Mouse (Mus musculus) kidney, postnatal 36 days (tissue): ENCODE data around the gene Rnf38.

Experiments used
- DNase-seq, 2 experiments: peaks; one replicate each; pipeline ENCODE4 v3.0.0; 2021 to 2022; ENCODE audit warnings: mixed read lengths in 2 of 2

The Rnf38 gene

DNA sequence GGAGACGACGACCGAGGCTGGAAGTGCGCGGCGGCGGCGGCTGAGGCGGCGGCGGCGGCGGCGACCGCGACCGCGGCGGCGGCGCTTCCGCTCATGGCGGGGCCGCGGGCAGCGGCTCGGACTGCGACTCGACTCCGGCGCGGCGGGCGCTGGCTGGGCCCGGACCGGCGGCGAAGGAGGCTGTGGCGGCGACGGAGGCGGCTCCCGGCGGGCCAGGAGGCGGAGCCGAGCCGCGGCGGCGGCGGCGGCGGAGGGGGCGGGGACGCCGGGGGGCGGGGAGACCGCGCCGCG lies at the start of gene Rnf38:
Rnf38 (minus strand) TSS at position 77 of the 291 bp plus-strand sequence.
- no peak for DNase-seq

DNA sequence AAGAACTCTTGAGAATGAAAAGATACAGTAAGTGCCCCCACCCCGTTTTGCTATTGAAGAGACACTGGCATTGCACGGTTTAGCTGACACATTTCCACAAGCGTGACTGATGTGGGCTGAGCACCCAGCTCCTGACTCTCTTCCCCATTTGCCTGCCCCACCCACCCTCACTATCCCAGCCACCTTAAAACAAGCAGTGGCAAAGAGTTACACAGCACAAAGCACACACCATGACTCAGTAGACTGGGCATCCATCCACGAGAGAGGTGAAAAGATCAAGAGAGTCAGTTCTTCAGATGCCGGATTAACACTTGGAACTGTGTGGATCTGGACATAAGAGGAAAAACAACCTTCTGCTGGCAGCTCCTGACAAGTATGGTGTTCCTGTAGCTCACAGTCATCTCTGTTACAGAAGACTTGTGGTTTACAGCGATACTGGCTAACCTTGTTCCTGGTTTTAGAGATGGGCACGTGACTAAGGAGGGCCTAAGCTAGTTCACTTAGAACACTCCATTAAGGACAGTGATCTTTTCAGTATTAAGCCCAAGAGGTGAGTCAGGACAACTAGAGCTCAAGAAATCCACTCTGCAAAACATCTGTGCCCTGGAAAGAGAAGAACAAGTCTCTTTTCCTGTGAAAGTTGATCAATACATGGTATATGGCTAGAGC lies 48.1 kb upstream of the Rnf38 start:
- DNase-seq: no peak

DNA sequence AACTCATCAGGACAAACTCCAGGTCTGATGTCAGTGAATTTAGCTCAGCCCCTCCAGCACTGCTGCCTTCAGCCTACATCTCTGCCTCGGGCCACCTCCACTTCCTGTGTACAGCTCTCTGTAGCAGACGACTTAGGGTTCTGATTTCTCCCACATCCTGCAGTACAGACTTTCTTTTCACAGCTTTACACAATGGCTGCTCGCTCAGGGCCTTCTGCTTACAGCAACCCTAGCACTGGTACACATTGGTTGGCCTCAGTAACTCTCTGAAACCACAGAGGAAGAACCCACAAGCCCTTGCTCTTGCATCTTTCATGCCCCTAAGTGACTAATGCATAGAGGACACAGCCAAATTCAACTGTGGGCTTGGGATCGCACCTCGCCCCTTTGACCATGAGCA lies 37.5 kb upstream of the Rnf38 start:
- no peak for DNase-seq

DNA sequence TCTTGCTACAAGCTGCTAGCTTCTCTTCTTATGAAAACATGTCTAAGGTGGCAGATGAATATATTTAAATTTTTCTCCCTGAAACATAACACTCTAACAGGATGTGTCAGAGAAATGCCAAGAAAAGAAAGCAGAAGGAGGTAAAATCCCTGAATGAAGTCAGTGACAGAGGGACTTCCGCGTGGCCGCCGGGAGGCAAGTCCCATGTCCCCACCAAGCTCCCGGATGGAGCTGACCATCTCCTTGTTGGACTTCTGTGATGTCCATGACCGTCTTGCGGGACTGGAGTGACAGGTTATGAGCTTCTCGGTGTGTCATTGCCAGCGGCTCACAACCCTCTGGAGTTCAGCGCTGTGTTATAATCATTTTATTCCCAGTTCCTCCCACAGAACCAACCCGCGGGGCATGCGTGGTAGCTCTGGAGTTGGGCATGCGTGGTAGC lies 35.8 kb upstream of the Rnf38 start:
- no peak for DNase-seq

DNA sequence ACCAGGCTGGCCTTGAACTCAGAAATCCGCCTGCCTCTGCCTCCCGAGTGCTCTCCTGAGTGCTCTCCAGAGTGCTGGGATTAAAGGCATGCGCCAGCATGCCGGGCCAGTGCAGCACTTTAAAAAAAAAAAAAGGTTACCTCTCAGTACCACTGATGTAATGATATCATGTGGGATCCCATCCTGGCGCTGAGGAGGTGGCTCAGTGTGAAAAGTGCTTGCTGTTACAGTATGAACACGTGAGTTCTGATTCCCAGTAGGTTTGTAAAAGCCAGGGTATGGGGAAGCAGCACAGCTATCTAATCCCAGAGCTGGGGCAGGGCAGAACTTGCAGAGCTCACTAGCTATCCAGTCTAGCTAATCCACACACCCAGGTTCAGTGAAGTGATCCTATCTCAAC lies 33.8 kb upstream of the Rnf38 start:
- no peak for DNase-seq

DNA sequence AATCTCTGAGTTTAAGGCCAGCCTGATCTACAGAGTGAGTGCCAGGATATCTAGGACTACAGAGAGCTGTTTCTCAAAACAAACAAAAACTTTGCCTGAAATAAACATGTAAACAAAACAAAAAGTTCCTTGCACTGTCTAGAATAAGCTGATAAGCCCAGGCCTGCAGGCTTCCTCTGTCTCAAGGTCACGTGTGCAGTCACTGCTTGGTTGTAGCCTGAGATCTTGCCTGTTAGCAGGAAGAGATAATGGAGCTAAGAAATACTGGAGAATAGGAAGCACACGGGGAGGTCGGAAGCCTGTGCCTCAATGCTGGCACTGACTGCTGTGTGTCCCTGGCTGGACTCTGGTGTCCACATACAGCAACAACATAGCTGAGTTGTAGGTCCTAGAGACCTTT lies 31.9 kb upstream of the Rnf38 start:
- no peak for DNase-seq

DNA sequence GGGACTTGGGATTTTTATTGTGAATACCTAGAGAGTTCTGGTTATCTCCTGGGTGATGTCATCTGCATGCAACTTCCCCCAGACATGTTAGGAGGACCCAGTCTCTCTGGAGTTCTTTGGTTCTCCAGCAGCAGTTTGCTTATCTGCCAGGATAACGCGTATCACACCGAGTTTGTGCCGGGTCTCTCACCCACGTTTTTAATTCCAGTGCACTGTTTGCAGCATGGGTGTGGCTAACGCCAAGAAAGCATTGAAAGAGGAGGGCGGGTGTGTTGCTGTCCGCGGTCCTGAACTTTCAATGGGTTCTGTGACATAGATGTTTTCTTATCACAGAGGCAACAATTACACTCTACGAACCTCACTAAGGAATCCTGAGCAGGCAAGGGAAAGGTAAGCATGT lies 26.7 kb upstream of the Rnf38 start:
- DNase-seq: peak; percentile 43 to 80

DNA sequence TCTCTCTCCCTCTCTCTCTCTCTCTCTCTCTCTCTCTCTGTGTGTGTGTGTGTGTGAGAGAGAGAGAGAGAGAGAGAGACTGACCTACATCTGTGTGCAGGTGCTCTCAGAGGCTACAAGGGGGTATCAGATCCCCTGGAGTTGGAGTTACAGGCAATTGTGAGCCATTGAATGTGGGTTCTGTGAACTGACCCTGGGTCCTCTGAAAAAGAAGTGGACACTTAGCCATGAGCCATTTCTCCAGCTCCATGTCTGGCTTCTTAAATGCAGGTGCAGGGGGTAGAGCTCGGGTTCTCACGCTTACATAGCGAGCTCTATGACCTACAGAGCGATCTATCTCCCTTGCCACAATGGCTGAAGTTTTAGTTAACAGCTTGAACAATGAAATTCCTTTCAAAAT lies 25.5 kb upstream of the Rnf38 start:
- DNase-seq: no peak

DNA sequence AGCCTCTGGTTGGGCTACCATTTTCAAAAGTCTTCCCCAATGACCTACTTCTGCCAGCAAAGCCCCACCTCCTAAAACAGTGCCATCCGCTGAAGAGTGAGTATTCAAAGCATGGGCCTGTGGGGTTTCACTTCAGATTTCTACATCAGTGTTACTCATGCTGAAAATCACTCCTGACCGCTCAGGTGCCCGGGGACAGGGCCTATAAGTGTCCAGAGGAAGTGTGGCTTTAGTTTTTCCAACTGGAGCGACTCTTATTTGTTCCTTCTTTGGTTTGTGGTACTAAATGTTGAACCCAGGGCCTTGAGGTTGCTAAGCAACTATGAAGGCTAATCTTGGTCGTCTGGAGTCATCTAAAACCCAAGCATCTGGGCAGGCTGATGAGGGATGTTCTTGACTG lies 21.0 kb upstream of the Rnf38 start:
- no peak for DNase-seq

DNA sequence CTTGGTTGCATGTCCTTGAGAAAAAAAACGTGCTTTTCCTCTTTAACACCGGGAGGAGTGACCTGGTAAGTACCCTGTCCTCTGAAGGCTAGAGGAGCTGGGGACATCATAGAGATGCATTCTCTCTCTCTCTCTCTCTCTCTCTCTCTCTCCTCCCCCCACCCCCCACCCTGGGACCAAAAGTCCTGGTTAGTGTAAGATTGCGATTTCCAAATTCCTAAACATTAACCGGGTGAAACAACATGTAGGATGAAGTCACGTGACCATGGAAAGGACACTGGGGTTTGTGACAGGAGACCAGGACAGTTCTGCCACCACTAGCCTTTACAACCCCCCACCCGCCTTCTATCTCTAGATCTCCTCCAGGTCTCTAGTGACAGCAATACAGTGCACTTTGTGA lies 19.6 kb upstream of the Rnf38 start:
- no peak for DNase-seq

DNA sequence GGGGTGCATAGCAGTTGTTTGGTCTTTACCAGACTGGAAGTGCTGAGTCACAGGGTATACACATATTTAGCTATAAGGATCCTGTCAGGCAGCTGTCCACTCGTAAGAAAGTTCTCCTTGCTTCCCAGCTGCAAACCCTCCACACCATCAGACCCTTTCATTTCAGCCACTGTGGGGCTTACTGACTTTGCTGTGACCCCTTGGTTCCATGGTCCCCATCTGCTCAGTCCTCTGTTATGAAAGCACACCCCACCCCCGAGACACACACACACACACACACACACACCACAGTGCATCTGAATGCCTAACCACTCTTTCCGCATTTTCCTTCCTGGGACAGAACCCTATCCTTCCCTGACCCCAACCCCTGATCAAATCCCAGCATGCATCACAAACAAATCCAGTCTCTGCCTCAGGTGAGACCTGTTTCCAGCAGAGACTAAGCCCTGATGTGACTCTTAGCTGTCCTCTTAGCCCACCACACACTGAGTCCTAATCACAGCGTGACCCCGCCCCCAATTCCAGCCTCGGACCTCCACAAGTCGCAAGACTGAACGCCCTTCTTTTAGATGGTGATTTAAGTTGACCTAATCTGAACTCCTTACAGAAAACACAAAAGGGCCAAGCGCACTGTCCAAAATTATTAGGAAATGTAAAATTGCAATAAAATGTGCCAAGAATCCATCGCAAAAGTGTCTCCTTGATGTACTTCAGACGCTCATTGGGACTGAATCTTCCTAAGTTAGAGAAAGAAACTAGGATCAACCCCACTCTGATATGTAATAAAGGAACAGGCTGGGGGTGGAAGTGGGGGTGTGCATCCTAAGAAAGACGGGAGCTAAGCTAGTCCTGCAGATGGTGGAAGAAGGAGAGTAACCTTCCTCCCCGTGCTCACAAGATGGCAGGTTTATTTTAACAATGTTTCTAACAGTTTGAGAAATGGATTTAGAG lies 18.7 kb upstream of the Rnf38 start:
- DNase-seq: no peak

DNA sequence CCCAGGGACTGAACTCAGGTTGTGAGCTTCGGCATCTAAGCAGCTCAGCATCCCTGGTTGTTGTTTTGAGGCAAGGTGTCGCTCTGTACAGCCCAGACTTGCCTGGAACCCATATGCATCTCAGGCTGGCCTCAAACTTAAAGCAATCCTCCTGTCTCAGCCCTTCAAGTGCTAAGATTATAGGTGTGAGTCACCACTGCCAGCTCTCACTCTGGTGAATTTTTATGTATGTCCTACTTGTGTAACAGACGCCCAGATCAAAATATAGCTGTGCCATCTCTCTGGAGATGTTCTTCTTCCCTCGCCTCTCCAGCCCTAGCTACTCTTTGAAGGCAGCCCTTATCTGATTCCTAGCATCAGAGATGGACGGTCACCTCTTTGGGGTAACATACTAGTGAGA lies 17.9 kb upstream of the Rnf38 start:
- no peak for DNase-seq

DNA sequence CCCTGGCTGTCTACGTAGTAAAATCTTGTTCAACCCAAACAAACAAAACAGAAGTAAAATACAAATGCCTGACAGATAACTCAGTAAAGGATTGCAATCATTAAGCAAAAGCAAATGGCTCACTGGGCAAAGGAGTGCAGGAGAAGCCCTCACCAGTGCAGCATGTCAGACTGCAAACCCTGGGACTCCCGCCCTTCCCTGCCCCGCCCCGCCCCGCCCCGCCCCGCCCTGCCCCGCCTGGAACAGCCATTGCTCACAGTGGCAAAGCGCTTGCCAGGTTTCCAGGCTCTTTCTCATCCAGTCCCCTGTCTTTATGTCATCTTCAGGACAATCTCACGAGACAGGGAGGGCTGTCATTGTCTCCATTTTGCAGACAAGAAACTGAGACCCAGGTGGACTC lies 16.1 kb upstream of the Rnf38 start:
- no peak for DNase-seq

DNA sequence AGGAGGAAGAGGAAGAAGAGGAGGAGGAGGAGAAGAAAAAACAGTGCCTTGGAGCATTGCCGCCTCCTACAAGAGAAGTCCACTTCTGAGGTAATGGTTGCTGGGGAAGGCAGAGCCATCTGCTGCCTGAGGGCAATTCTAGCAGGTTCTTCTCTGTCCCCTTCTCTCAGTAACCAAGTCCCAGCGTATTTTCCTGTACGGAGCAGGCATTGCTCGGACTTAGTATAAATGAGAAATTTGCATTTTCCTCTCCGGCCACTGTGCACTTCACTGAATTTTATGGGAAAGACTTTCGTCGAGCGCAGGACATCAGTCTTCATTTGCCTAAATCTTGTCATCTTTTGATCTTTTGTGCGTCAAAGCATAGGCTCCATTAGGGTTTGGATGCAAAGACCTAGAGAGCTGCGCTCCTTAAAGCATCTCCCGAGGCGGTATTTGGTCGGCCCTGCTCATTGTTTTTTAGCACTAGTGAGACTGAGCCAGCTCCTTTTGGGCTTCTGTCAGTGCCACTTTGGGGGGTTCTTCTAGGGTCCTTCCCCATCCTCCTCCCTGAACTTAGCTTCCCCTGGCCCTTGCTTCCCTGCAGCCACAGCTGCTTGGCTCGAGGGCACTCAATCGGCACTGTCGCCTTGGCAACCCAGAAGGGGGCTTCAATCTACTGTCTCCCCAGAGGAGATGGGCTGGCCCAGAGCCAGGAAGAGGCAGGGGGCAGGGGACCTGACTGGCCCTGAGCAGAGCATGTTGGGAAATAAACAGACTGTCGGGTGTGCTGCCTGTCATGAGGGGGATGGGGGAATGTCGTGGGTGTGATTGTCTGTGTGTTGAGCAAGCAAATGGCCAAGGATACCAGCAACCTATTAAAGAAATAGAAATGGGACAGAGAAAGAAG lies 13.7 kb upstream of the Rnf38 start:
- no peak for DNase-seq

DNA sequence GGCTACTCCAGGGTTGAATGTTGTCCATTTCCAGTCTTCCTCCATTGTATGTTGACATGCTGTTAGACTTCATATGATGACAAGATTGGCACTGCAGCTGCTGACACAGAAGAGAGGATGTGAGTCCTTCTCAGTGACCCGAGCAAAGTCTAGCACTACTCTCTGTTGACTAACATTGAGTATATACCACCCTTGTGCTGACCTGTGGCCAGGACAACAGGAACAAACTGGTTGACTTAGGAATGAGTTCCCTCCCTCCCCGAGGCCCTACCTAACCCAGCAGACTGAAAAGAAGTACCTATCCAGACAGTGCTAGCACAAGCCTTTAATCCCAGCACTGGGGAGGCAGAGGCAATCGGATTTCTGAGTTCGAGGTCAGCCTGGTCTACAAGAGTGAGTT lies 12.7 kb upstream of the Rnf38 start:
- no peak for DNase-seq

DNA sequence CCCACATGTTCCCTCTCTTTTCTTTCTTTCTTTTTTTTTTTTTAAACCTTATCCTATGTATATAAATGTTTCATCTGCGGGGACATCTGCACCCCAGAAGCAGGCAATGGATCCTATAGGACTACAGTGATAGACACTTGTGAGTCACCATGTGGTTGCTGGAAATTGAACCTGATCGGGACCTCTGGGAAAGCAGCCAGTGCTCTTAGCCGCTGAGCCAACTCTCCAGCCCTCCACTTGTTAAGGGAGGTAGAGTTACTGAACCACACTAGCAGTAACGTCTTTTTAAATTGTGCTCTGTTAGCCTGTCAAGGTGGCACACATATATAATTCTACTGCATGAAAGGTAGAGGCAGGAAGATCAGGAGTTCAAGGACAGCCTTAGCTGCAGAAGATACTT lies 8.0 kb upstream of the Rnf38 start:
- DNase-seq: no peak

DNA sequence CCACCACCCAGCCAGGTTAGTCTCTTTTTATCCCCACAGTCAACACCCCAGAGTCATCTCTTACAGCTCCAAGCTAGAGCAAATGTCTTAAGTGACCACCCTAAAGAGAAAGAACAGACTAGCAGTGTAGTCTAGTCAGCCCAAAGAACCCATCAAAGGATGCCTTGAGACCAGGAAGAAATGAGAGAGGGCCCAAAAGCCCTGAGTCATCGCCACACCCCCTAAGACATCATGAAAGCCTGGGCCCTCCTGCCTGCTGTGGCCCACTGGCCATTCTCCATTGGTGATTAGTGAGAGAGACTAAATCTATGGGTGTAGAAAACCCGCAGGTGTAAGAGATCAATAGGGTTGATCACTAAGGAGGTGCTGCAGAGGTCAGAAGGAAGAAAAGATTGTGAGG lies 2.4 kb upstream of the Rnf38 start:
- no peak for DNase-seq

DNA sequence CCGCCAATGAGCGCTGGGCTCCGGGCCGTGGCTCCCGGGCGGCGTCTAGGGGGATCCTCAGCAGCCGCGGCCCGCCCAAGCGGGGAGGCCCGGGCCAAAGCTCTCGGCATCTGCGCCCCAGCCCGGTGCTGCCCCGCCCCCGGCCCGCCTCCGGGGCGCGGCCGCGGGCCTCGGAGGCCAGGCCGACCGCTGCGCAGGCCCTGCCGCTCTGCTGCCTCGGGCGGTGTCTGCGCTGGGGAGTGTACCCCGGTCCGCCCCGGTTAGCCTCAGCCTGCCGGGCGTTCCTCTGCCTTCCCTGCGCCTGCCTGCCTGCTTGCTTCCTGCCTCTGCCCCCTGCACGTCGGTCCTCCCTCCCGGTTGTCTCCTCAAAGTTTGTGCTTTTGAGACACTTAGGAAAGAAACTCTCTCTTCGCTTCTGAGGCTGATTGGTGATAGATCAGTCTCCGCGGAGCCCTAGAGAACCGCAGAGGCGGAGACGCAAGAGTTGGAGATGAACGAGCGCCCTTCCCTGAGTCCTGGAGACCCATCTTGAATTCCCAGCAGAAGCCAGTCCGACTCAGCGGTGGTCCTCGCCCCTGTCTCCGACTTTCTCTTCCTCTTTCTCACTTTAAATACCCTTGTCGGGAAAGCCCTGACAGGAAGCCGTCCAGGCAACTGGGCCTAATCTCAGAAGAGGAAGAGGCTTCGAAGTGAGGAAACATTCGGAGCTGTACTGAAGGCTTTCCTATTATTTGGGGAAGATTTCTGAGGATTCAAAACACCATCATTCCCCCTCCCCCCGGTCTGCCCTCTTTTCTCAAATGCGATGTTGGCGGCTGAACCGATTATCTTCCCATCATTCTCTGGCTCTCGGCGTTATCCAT lies 646 bp upstream of the Rnf38 start:
- peak; percentile 95 for DNase-seq

DNA sequence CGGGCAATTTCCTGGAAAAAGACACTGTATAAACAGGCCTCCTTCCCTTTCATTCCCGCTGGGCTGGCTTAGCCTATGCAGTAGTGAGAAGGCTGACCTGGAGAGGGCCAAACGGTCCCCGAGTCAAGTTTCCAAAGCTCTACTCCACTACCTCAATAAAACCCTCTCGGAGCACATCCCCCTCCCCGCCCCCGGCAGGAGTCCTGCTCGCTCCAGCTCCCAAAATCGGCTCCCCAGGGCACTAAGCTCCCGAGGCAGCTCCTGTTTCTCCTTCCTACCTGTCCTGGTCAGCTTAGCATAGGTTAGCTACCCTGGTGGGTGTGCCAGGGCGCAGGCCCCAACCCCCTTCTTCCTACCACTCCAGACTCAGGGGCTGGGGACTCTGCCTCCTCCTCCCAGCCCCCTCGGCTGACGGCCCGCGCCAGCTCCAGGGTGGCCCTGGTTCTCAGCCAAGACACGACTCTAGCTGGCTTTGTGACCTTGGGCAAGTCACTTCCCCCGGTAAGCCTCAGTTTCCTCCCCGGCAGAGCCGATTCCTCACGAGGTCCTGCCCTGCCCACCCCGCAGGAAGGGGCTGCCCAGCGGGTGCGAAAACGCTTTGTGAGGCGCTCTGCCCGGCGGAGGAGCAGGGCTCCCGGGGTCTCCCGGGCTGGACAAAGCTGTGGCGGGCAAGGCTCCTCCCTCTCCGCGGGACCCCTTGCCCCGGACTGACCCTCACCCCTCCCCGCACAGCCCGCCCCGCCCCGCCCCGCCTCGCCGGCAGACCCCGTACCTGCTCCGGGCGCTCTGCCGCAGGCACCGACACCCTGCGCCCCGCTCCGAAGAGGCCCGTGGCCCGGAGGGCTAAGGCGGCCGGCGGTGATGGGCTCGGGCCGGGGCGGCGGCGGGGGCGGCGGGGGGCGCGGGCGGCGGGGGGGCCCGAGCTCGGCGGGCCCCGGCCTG lies 547 bp downstream of the Rnf38 start:
- DNase-seq: peak; percentile 30 to 62

DNA sequence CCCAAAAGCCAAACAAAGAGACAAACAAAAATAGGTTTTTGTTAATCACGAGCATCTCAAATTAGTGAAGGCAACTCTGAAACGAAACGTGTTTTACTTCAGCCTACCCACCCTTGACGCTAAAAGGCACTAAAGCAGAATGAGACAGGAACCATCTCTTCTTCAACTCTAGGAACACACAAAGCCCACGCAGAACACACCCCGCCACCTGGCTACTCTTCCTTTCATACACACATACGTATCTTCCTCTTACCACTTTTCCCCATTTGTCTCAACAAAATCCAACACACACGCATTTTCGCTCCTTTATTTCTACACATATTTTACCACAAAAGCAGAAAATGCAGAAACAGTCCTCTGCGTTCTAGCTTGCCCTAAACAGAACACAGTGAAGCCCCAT lies 8.5 kb downstream of the Rnf38 start:
- no peak for DNase-seq

DNA sequence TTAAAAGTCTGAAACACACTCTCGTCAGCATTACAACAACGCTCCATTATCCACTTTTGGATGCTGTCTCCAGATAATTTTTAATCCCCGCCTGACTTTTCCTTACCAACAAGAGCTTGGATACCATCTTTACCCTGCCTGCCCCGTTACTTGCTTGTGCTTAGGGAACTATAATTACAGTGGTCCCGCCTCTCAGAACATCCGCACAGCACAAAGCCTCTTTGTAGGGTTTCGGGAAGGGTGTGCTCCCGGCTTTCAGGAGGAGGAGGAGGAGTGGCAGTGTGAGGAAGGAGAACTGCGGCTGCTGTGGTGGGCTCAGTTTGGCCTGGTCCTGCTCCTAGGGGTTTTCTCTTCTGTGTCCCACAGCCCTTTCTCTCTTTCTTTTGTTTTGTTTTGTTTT lies 9.4 kb downstream of the Rnf38 start:
- no peak for DNase-seq
